Mouse (Mus musculus) MEL (cell line): ENCODE results near the gene Prrc2c.

ENCODE experiments used
- GATA1 ChIP-seq: IDR thresholded peaks from 2 replicates; pipeline ENCODE4 v1.6.1; 2011; ENCODE audit warnings: low read depth, low read length, improper control_type of control experiment
- KAT2A ChIP-seq: conservative IDR thresholded peaks from 2 replicates; pipeline ENCODE4 v1.6.1; 2012; ENCODE audit warnings: low read depth, low read length, improper control_type of control experiment, inconsistent platforms
- POLR2A ChIP-seq, 2 experiments: IDR thresholded peaks; 2 replicates each; pipeline ENCODE4 v1.6.1; 2011 to 2012; ENCODE audit warnings: low read length in 2 of 2, mild to moderate bottlenecking in 2 of 2, control low read depth in 1 of 2, improper control_type of control experiment in 1 of 2, low read depth in 1 of 2, moderate library complexity in 1 of 2; ENCODE audit not compliant: control insufficient read depth in 1 of 2, insufficient read depth in 1 of 2, poor library complexity in 1 of 2
- USF1 ChIP-seq: IDR thresholded peaks from 2 replicates; pipeline ENCODE4 v1.6.1; 2014; ENCODE audit warnings: low read depth, mild to moderate bottlenecking, inconsistent platforms, low read length, improper control_type of control experiment, moderate library complexity
- USF2 ChIP-seq, 2 experiments: IDR thresholded peaks; 2 replicates each; pipeline ENCODE4 v1.6.1; 2011 to 2012; ENCODE audit warnings: improper control_type of control experiment in 2 of 2, low read length in 2 of 2, borderline replicate concordance in 1 of 2, inconsistent platforms in 1 of 2, low read depth in 1 of 2, mild to moderate bottlenecking in 1 of 2; ENCODE audit not compliant: insufficient read depth in 1 of 2

DNA sequence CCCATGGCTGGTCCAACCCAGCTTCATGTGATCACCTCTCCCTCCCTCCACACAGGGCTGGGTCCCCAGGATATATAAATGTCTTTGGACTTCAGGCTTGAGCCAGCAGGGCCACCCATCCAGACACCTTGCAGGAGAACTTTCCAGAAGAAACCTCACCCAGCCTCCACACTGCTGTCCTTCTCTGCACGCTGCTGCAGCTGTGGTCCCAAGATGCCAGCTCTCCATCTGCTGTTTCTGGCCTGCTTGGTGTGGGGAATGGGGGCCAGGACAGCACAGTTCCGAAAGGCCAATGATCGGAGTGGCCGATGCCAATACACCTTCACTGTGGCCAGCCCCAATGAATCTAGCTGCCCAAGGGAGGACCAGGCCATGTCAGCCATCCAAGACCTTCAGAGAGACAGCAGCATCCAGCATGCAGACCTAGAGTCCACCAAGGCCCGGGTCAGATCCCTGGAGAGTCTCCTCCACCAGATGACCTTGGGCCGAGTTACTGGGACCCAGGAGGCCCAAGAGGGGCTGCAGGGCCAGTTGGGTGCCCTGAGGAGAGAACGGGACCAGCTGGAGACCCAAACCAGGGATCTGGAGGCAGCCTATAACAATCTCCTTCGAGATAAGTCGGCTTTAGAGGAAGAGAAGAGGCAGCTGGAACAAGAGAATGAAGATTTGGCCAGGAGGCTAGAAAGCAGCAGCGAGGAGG is 101.2 kb downstream of the Prrc2c start, which contains the start of gene Myoc:
- TF ChIP-seq GATA1 (no peak), POLR2A (IDR thresholded peaks at IDR 0.05; ENCODE audit: control insufficient read depth in 1 of 2, insufficient read depth in 1 of 2, low read depth in 1 of 2, low read length in 2 of 2, poor library complexity in 1 of 2) (no peak), USF2 (IDR thresholded peaks at IDR 0.05; ENCODE audit: borderline replicate concordance in 1 of 2, insufficient read depth in 1 of 2, low read depth in 1 of 2, low read length in 2 of 2) (no peak), USF1 (no peak), KAT2A (no peak)
